In genomic region chr14:32021967-32022366, GRCm38 (mm10) we compare ENCODE assay signal across 21 mouse cellular contexts. TPM values are rescaled to one million over a fixed set of nuclear protein-coding genes. Genes with fewer than 3 reads are reported as not detected.
DNase-seq lines count a peak whose midpoint lies in the region; ATAC-seq lines count a peak whose summit lies in the region.
"Had no signal": no experiment of that assay in that cellular context is flagged by ENCODE, and none has a peak within 500 bp of the region (broad histone marks: within the 10 kb centered on the region; RNA-seq: fewer than 3 reads in every experiment).

No protein-coding gene starts in this region.

- no peak overlapping the region for H3K4me3 ChIP-seq in heart, embryonic 13.5 days
- H3K4me3 ChIP-seq in intestine, embryonic 15.5 days (replicated peaks) = no peak overlapping the region
- no peak overlapping the region for H3K4me3 ChIP-seq in forebrain, embryonic 14.5 days (ENCODE audit: low read depth, low read length)
- H3K4me3 ChIP-seq in midbrain, embryonic 13.5 days (replicated peaks) = no peak overlapping the region
- H3K4me3 ChIP-seq: erythroblast, embryonic 14.5 days; forebrain, embryonic 15.5 days; hindbrain, embryonic 15.5 days; limb, embryonic 15.5 days; lung, embryonic 15.5 days had no signal

- ATAC-seq in heart, embryonic 13.5 days (ENCODE audit: extremely low read depth, insufficient number of reproducible peaks, low FRiP score, low TSS enrichment) = 0 out of 2 replicates have a peak, but pooled peaks have one; percentile 25
- ATAC-seq in intestine, embryonic 15.5 days = peak; percentile 53; the same call in 1 of the 2 replicates
- ATAC-seq in forebrain, embryonic 14.5 days = no peak
- ATAC-seq in midbrain, embryonic 13.5 days = no peak
- ATAC-seq: forebrain, embryonic 15.5 days had no signal

- WGBS in heart, embryonic 13.5 days = 49% methylated on average over 9 of the region's 9 CpGs
- 45% methylated on average over 9 of the region's 9 CpGs for WGBS in intestine, embryonic 15.5 days
- WGBS in forebrain, embryonic 14.5 days = 77% methylated on average over 9 of the region's 9 CpGs
- 72% methylated on average over 9 of the region's 9 CpGs for WGBS in midbrain, embryonic 13.5 days

- H3K4me2 ChIP-seq in heart, embryonic 13.5 days = no peak overlapping the region
- H3K4me2 ChIP-seq in intestine, embryonic 15.5 days (replicated peaks) = no peak overlapping the region
- H3K4me2 ChIP-seq in forebrain, embryonic 14.5 days (ENCODE audit: low read length) = no peak overlapping the region
- H3K4me2 ChIP-seq in midbrain, embryonic 13.5 days (replicated peaks) = no peak overlapping the region
- H3K4me2 ChIP-seq: forebrain, embryonic 15.5 days; hindbrain, embryonic 15.5 days; limb, embryonic 15.5 days; lung, embryonic 15.5 days; midbrain, embryonic 11.5 days had no signal

- H3K27me3 ChIP-seq in heart, embryonic 13.5 days (replicated peaks) = no peaks in the 10 kb centered on the region; the same call in 1 of the 2 replicates
- H3K27me3 ChIP-seq in intestine, embryonic 15.5 days (replicated peaks) = no peaks in the 10 kb centered on the region
- no peaks in the 10 kb centered on the region for H3K27me3 ChIP-seq in forebrain, embryonic 14.5 days (replicated peaks; ENCODE audit: control insufficient read depth, insufficient read depth, low read length)
- no peaks in the 10 kb centered on the region for H3K27me3 ChIP-seq in midbrain, embryonic 13.5 days
- H3K27me3 ChIP-seq: forebrain, embryonic 15.5 days; hindbrain, embryonic 15.5 days; limb, embryonic 15.5 days; lung, embryonic 15.5 days had no signal

- H3K36me3 ChIP-seq in heart, embryonic 13.5 days = no peaks in the 10 kb centered on the region
- H3K36me3 ChIP-seq in intestine, embryonic 15.5 days = no peaks in the 10 kb centered on the region
- H3K36me3 ChIP-seq in forebrain, embryonic 14.5 days (ENCODE audit: control insufficient read depth, insufficient read depth, low read length) = no peaks in the 10 kb centered on the region
- H3K36me3 ChIP-seq in midbrain, embryonic 13.5 days = no peaks in the 10 kb centered on the region
- H3K36me3 ChIP-seq: forebrain, embryonic 15.5 days; hindbrain, embryonic 15.5 days; limb, embryonic 15.5 days; lung, embryonic 15.5 days had no signal

- no peak overlapping the region for H3K9ac ChIP-seq in heart, embryonic 13.5 days
- H3K9ac ChIP-seq in intestine, embryonic 15.5 days = no peak overlapping the region
- no peak overlapping the region for H3K9ac ChIP-seq in forebrain, embryonic 14.5 days (ENCODE audit: low read length)
- H3K9ac ChIP-seq in midbrain, embryonic 13.5 days (replicated peaks) = no peak overlapping the region
- H3K9ac ChIP-seq: forebrain, embryonic 15.5 days; hindbrain, embryonic 15.5 days; limb, embryonic 15.5 days; lung, embryonic 15.5 days had no signal

- no peak overlapping the region for H3K27ac ChIP-seq in heart, embryonic 13.5 days (replicated peaks)
- H3K27ac ChIP-seq in intestine, embryonic 15.5 days = no peak overlapping the region
- H3K27ac ChIP-seq in forebrain, embryonic 14.5 days (ENCODE audit: low read depth, low read length) = no peak overlapping the region
- no peak overlapping the region for H3K27ac ChIP-seq in midbrain, embryonic 13.5 days
- H3K27ac ChIP-seq: forebrain, embryonic 15.5 days; hindbrain, embryonic 15.5 days; limb, embryonic 15.5 days; lung, embryonic 15.5 days; macrophage had no signal

- intact Hi-C loops in left cerebral cortex, postnatal 10 days (cut with DNase I) = no loop called here

- peaks cover 8% of the 10 kb centered on the region; the same call in 1 of the 2 replicates for H3K4me1 ChIP-seq in heart, embryonic 13.5 days
- no peaks in the 10 kb centered on the region for H3K4me1 ChIP-seq in intestine, embryonic 15.5 days (replicated peaks)
- peaks cover 6% of the 10 kb centered on the region; the same call in 1 of the 2 replicates for H3K4me1 ChIP-seq in forebrain, embryonic 14.5 days (ENCODE audit: control insufficient read depth, insufficient read depth, low read length)
- H3K4me1 ChIP-seq in midbrain, embryonic 13.5 days (replicated peaks) = peaks cover 7% of the 10 kb centered on the region

- DNase-seq in heart, postnatal 4 days = no peak
- DNase-seq in left cerebral cortex, adult 11 months (ENCODE audit: low spot score) = peak; percentile 24
- DNase-seq in left cerebral cortex, postnatal 10 days (ENCODE audit: extremely low spot score in 1 of 2, low spot score in 2 of 2) = no peak
- DNase-seq in right cerebral cortex, postnatal 14 days = peak; percentile 27
- no peak for DNase-seq in forebrain, embryonic 14.5 days (ENCODE audit: low spot score)
- DNase-seq: adrenal gland, postnatal 10 days; cerebellum, adult 18-20 months; cerebellum, postnatal 36 days; gastrocnemius, postnatal 36 days; kidney, adult 9 months; thymus, adult 2 months had no signal

- no peaks in the 10 kb centered on the region for H3K9me3 ChIP-seq in heart, embryonic 13.5 days
- no peaks in the 10 kb centered on the region for H3K9me3 ChIP-seq in intestine, embryonic 15.5 days
- H3K9me3 ChIP-seq in forebrain, embryonic 14.5 days (replicated peaks; ENCODE audit: control insufficient read depth, low read length) = no peaks in the 10 kb centered on the region
- H3K9me3 ChIP-seq in midbrain, embryonic 13.5 days = no peaks in the 10 kb centered on the region
- H3K9me3 ChIP-seq: forebrain, embryonic 15.5 days; hindbrain, embryonic 15.5 days; limb, embryonic 15.5 days; lung, embryonic 15.5 days had no signal

RNA-seq across cellular contexts. Expression of gene Galnt15, which starts 6.8 kb away (rescaled TPM):
- polyA plus RNA-seq in heart, embryonic 13.5 days (2015; fragmentation: Nextera tagmentation; extraction: Ambion mirVana) = 0.23 and 0.24 TPM in 2 replicates
- 1 to 10 TPM; 3.0 TPM for total RNA-seq in heart, postnatal 4 days (2021)
- total RNA-seq in left cerebral cortex, postnatal 10 days (2021) = 1 to 10 TPM in 1 of 2 experiments, under 1 TPM in 1; 0.75 to 1.6 TPM
- 0.04 and 0.05 TPM in 2 replicates for polyA plus RNA-seq in intestine, embryonic 15.5 days (2015; fragmentation: Nextera tagmentation; extraction: Ambion mirVana)
- polyA plus RNA-seq in forebrain, embryonic 14.5 days (2014; fragmentation: Nextera tagmentation; extraction: Ambion mirVana) = 0.27 and 0.39 TPM in 2 replicates
- 0.06 and 0.23 TPM in 2 replicates for polyA plus RNA-seq in midbrain, embryonic 13.5 days (2015; fragmentation: Nextera tagmentation; extraction: Ambion mirVana)
- polyA plus RNA-seq: erythroblast, embryonic 14.5 days; macrophage had no signal

Comparison
In these comparisons a context has a peak if more than half of its experiments do, and no peak if none do; other contexts are left out.
1. DNase-seq: peak in left cerebral cortex, adult 11 months (single experiment) and right cerebral cortex, postnatal 14 days (single experiment); none in heart, postnatal 4 days (single experiment), left cerebral cortex, postnatal 10 days (0 of 2) and forebrain, embryonic 14.5 days (single experiment).
2. ATAC-seq: peak in heart, embryonic 13.5 days (single experiment) and intestine, embryonic 15.5 days (single experiment); none in forebrain, embryonic 14.5 days (single experiment) and midbrain, embryonic 13.5 days (single experiment).